ENCODE assay signal across 9 mouse cellular contexts in the genomic region with DNA sequence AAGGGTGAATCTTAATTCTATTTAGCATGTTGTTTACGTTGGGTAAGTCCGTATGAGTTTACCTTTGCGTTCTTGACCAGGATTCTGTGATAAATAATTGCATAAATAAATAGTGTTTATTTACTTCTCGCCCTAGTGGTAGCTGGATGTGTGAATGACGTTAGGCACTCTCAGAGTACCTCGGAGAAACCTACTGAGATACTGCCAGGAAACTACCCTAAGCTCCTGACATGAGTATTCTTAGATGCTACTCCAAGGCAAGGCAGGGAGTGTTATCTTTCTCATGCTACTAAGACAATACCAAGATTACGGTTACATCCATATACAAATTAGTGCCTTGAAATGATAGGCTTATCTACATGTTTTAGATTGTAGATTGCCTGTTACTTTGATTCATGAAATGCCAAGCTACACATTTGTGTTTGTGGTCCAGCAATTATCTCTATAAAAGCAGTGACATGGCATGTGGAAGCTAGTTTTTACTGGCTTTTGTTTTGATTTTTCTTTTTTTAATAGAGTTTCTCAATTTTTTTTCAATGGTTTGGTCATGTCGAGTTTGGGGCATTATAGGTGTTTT. TPM values are rescaled to one million over a fixed set of nuclear protein-coding genes. Genes with fewer than 3 reads are reported as not detected.
DNase-seq lines count a peak whose midpoint lies in the region; ATAC-seq lines count a peak whose summit lies in the region.
"Had no signal": no experiment of that assay in that cellular context is flagged by ENCODE, and none has a peak within 500 bp of the region (broad histone marks: within the 10 kb centered on the region; RNA-seq: fewer than 3 reads in every experiment).

No protein-coding gene starts in this region.

- peak; percentile 6 for DNase-seq in embryo, embryonic 11 days
- no peak for DNase-seq in limb, embryonic 10.5 days (ENCODE audit: low spot score)
- no peak for DNase-seq in left cerebral cortex, postnatal 14 days (ENCODE audit: low spot score in 2 of 2)
- DNase-seq in frontal cortex, postnatal 14 days (ENCODE audit: low spot score in 2 of 2), result no peak
- no peak for DNase-seq in layer of hippocampus, postnatal 14 days (ENCODE audit: low spot score in 2 of 2)

- H3K9ac ChIP-seq in stomach, embryonic 15.5 days, result peak overlapping the region; percentile 89; the same call in 1 of the 2 replicates

- ATAC-seq in megakaryocyte, adult 5-6 weeks (ENCODE audit: poor library complexity, severe bottlenecking), result no peak
- ATAC-seq in stomach, embryonic 15.5 days (ENCODE audit: insufficient read depth, low FRiP score, low read depth), result no peak

- H3K4me1 ChIP-seq in megakaryocyte, embryonic 14.5 days, result peaks cover 25% of the 10 kb centered on the region
- H3K4me1 ChIP-seq in limb, embryonic 10.5 days, result peaks cover 17% of the 10 kb centered on the region
- H3K4me1 ChIP-seq in stomach, embryonic 15.5 days, result peaks cover 11% of the 10 kb centered on the region; the same call in 1 of the 2 replicates

- peak overlapping the region; percentile 72 for H3K4me2 ChIP-seq in stomach, embryonic 15.5 days

- peak overlapping the region; percentile 91 for H3K27ac ChIP-seq in limb, embryonic 10.5 days
- H3K27ac ChIP-seq in stomach, embryonic 15.5 days, result peak overlapping the region; percentile 94; the same call in 1 of the 2 replicates

- 16% methylated on average over 8 of the region's 8 CpGs for WGBS in limb, embryonic 10.5 days
- 5% methylated on average over 8 of the region's 8 CpGs for WGBS in stomach, embryonic 15.5 days

- H3K4me3 ChIP-seq in megakaryocyte, embryonic 14.5 days (replicated peaks), result peak overlapping the region; percentile 99
- H3K4me3 ChIP-seq in limb, embryonic 10.5 days, result peak overlapping the region; percentile 69
- peak overlapping the region; percentile 90 for H3K4me3 ChIP-seq in stomach, embryonic 15.5 days (replicated peaks)

- peaks cover 18% of the 10 kb centered on the region for H3K36me3 ChIP-seq in megakaryocyte, embryonic 14.5 days (replicated peaks; ENCODE audit: low read length)
- peaks cover 35% of the 10 kb centered on the region for H3K36me3 ChIP-seq in limb, embryonic 10.5 days
- H3K36me3 ChIP-seq in stomach, embryonic 15.5 days, result no peaks in the 10 kb centered on the region

- H3K27me3 ChIP-seq in megakaryocyte, embryonic 14.5 days (replicated peaks), result no peaks in the 10 kb centered on the region
- H3K27me3 ChIP-seq in limb, embryonic 10.5 days (ENCODE audit: low read depth, poor library complexity, severe bottlenecking), result no peaks in the 10 kb centered on the region
- H3K27me3 ChIP-seq in stomach, embryonic 15.5 days (replicated peaks), result no peaks in the 10 kb centered on the region

- H3K9me3 ChIP-seq in megakaryocyte, embryonic 14.5 days, result no peaks in the 10 kb centered on the region
- H3K9me3 ChIP-seq in limb, embryonic 10.5 days (replicated peaks), result no peaks in the 10 kb centered on the region
- H3K9me3 ChIP-seq in stomach, embryonic 15.5 days, result no peaks in the 10 kb centered on the region

- intact Hi-C loops in left cerebral cortex, postnatal 14 days (cut with DNase I), result loop anchor here (5.0 kb wide), 1 partner anchor 90 kb away; a partner anchor contains a TSS

RNA-seq across cellular contexts. Expression of a gene that starts 1.4 kb away (rescaled TPM):
- polyA plus RNA-seq in megakaryocyte, embryonic 14.5 days (2012; ENCODE audit: insufficient read depth, low replicate concordance), result not detected in 2 replicates
- 0.07 and 0.18 TPM in 2 replicates for total RNA-seq in megakaryocyte, adult 5-6 weeks (2015)
- 0.11 and 0.41 TPM in 2 replicates for total RNA-seq in megakaryocyte, adult 5-6 weeks (2017)
- polyA plus RNA-seq in limb, embryonic 10.5 days (2016; fragmentation: Nextera tagmentation; extraction: Ambion mirVana), result 0.26 and 0.54 TPM in 2 replicates
- polyA plus RNA-seq in stomach, embryonic 15.5 days (2015; fragmentation: Nextera tagmentation; extraction: Ambion mirVana), result 0.09 and 0.14 TPM in 2 replicates
- under 1 TPM; 0.21 to 0.33 TPM for total RNA-seq in left cerebral cortex, postnatal 14 days (2021)
- total RNA-seq in layer of hippocampus, postnatal 14 days (2021), result under 1 TPM; 0.23 to 0.48 TPM
- polyA plus RNA-seq: large intestine, adult 2 months had no signal

RNA-seq across cellular contexts. Expression of a gene that starts 1.5 kb away (rescaled TPM):
- 0.40 TPM in 1 of 2 replicates, not detected in the other for polyA plus RNA-seq in megakaryocyte, embryonic 14.5 days (2012; ENCODE audit: insufficient read depth, low replicate concordance)
- 41.3 and 44.9 TPM in 2 replicates for total RNA-seq in megakaryocyte, adult 5-6 weeks (2015)
- total RNA-seq in megakaryocyte, adult 5-6 weeks (2017), result 57.7 and 69.8 TPM in 2 replicates
- 48.1 and 64.5 TPM in 2 replicates for polyA plus RNA-seq in limb, embryonic 10.5 days (2016; fragmentation: Nextera tagmentation; extraction: Ambion mirVana)
- polyA plus RNA-seq in stomach, embryonic 15.5 days (2015; fragmentation: Nextera tagmentation; extraction: Ambion mirVana), result 45.5 and 48.5 TPM in 2 replicates
- total RNA-seq in left cerebral cortex, postnatal 14 days (2021), result 10 to 100 TPM; 29.3 to 36.2 TPM
- total RNA-seq in layer of hippocampus, postnatal 14 days (2021), result 10 to 100 TPM; 30.3 to 33.4 TPM
